Mouse (Mus musculus) cerebellum, postnatal 14 days (tissue): ENCODE measurements around the gene Usp30.

ENCODE experiments used
- DNase-seq, 2 experiments: peaks; one replicate each; pipeline ENCODE4 v3.0.0; 2021; ENCODE audit warnings: mixed read lengths in 2 of 2

The Usp30 gene

DNA sequence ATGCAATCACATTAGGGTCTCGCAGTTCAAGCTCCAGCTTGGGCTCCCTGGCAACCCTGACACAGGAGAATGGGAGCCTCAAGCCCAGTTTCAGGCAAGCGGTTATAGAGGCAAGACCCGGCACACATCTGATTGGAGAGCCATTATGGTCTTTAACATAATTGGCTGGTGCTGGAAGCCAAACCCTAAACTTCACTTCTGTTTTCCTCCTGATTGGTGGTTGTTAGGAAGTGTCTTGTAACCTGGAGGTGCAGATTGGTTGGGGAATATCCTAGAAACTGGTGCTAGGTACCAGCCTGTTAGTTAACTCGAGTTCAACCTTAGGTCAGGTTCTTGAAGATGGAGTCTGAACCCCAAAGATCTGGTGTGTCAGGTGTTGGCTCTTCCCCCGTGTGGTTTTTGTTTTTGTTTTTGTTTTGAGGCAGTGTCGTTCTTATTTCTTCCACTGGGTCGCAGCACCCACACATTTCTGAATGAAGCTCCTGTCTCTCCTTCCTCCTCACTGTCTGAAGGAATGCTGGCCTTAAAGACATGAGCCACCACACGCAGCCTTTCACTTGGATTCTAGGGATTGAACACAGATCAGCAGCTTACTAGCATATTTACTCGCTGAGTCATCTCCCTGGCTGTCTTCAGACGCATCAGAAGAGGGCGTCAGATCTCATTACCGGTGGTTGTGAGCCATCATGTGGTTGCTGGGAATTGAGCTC is 97.0 kb downstream of the Usp30 start:
- DNase-seq = no peak

DNA sequence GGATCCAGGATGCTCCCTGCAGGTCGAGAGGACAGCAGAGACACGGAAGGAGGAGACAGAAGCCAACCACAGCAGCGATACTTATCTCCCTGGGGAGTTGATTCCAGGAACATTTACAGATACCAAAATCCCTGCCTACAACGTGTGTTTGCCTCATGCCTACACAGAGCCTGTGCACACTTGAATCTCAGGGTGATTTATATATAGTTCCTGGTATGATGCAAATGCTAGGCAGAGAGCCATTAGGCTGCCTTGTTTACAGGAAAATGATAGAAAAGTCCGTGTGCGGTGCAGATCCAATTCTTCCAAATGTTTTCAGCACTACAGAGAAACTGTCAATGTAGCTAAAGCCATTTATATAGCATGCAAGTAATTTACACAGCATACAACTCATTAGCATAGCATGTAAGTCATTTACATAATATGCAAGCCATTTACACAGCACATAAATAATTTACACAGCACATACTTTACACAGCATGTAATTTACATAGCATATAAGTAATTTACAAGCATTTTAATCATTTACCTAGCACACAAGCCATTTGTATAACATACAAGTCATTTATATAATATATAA is 97.9 kb downstream of the Usp30 start:
- no peak for DNase-seq

DNA sequence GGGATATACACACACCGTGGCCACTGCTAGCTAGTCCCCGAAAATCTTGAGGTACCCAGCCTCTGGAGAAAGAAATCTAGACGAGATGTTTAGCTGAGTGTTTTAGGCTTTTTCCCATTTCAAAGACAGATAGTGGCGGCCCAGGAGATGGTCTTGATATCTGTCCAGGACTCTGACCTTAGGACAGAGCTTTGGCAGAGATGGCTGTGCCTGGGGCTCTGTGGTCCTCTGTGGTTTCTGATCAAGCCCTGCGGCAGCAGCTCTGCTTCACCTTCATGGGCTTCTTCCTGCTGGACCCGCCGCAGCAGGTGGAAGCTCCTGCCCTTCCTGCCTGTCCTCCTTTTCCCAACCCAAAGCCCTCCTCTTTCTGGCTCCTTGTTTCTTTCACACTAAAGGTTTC is 105.1 kb downstream of the Usp30 start:
- no peak for DNase-seq

DNA sequence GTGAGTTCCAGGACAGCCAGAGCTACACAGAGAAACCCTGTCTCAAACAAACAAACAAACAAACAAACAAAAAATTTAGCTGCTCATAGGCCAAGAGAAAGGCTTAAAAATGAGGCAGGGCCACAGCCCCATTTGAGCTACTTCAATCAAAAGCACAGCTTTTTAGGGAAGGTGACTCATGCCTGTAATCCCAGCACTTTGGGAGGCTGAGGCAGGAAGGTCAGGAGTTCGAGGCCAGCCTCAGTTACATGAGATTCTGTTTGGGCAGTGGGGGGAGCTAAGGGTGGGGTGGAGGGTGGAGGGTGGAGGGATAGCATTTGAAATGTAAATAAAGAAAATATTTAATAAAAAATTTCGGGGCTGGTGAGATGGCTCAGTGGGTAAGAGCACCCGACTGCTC is 107.7 kb downstream of the Usp30 start:
- no peak for DNase-seq

DNA sequence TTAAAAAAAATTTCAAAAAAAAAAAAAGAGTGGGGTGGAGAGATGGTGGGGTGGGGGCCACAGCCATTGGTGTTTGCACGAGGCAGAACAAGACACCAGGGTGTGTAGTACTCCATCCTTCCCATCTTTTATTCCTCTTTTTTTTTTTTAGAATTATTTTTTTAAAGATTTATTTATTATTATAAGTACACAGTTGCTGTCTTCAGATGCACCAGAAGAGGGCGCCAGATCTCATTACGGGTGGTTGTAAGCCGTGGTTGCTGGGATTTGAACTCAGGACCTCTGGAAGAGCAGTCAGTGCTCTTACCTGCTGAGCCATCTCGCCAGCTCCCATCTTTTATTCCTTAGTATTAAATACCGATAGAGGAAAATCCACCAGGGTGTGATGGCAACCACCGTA is 108.2 kb downstream of the Usp30 start:
- DNase-seq = no peak

DNA sequence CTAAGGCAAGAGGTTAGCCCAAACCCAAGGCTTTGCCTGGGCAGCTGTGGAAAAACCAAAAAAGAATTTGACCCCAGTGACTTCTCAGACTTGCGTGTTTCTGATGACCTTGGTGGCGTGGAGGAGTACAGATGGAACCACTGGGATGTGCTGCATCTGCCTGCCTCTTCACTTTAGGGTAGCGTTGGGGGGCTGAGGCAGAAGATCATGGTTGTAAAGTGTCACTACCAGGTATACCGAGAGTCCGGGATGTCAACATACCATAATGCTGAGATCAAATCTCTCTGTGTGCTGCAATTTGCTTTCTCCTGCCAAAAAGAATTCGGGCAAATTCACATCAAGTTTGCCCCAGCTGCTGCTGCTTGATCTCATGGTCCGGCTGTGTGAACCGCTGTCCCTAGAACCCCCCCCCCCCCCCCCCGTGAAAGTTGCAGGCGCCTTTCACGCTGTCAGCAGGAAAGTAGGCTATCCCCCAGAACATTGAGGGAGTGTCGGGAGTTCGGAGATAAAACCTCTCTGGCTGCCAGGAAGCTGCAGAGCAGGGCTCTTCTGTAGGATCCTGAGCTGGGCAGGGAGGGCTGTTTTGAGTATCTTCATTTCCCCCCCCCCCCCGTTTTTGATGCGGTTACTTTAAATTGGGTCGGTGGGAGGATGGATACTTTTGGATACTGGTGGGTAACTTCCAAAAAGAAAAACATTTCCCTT is 108.8 kb downstream of the Usp30 start:
- DNase-seq = no peak
